Mouse (Mus musculus) erythroblast, embryonic 14.5 days (primary cell): ENCODE data around the gene Apoa4.

ENCODE experiments used
- GATA1 ChIP-seq: IDR thresholded peaks from 2 replicates; pipeline ENCODE4 v1.6.1; 2012; ENCODE audit warnings: low read length, inconsistent platforms, mixed read lengths
- TAL1 ChIP-seq: IDR thresholded peaks from 3 replicates; pipeline ENCODE4 v1.6.1; 2012; ENCODE audit warnings: low read length, inconsistent platforms, mixed read lengths

- TF ChIP-seq TAL1 (no peak), GATA1 (no peak)
These were observed 15.7 kb downstream of the Apoa4 start for GRCm38 (mm10) chr9:46256177-46256576.
